Mouse (Mus musculus) testis, adult 2 months (tissue): ENCODE data around the gene AL607142.1.

Experiments
- CTCF ChIP-seq: fragments of 200-500 bp; IDR thresholded peaks from 2 replicates; pipeline ENCODE4 v1.5.1; 2012; ENCODE audit warnings: low read depth, mild to moderate bottlenecking, inconsistent platforms, low read length, moderate library complexity; ENCODE audit not compliant: control insufficient read depth, insufficient read depth, insufficient replicate concordance
- POLR2A ChIP-seq: fragments of 200-500 bp; IDR thresholded peaks from 2 replicates; pipeline ENCODE4 v1.6.1; 2012; ENCODE audit warnings: low read depth, mild to moderate bottlenecking, inconsistent platforms, low read length, moderate library complexity; ENCODE audit not compliant: control insufficient read depth

GRCm38 (mm10) chr4:120115516-120115915 lies 50.7 kb downstream of the AL607142.1 start:
- TF ChIP-seq CTCF, result no peak
- TF ChIP-seq POLR2A, result no peak
